Mouse (Mus musculus): ENCODE results near the gene Mmp14.

- TF ChIP-seq CTCF (IDR thresholded peaks at IDR 0.05; ENCODE audit: control insufficient read depth, insufficient read depth, insufficient read length) = no peak
- no peak for TF ChIP-seq USF1 (IDR thresholded peaks at IDR 0.05; ENCODE audit: low read depth)
- no peak for TF ChIP-seq MAX (IDR thresholded peaks at IDR 0.05)
- no peak for TF ChIP-seq MYOD1 (IDR thresholded peaks at IDR 0.05; ENCODE audit: control insufficient read depth, insufficient read length, low read depth)
- no peak for TF ChIP-seq MYOG (IDR thresholded peaks at IDR 0.05; ENCODE audit: control insufficient read depth, extremely low read depth, insufficient read length)
Observed at GRCm38 (mm10) chr14:54481402-54481801, 50.0 kb downstream of the Mmp14 start.

Data from C2C12 (cell line).